Mouse (Mus musculus) embryonic facial prominence, embryonic 11.5 days (tissue): ENCODE data around the gene Fastk. TPM values are rescaled to one million over a fixed set of nuclear protein-coding genes. Genes with fewer than 3 reads are reported as not detected.

Source experiments
- ATAC-seq: fragments of 200-750 bp; cut with Nextera tagmentation; replicated peaks from 2 replicates; pipeline ENCODE4 v1.8.0; 2017; ENCODE audit warnings: low read depth; ENCODE audit not compliant: insufficient number of reproducible peaks, low FRiP score, low TSS enrichment
- DNase-seq: peaks from one replicate; pipeline ENCODE4 v3.0.0-alpha.2; 2015; ENCODE audit warnings: low spot score
- H3K27ac ChIP-seq: fragments of 300-500 bp; sonication (generic); replicated peaks from 2 replicates; pipeline ENCODE4 v1.5.1; 2014; ENCODE audit warnings: mild to moderate bottlenecking, low read depth, low read length, control low read depth
- H3K27me3 ChIP-seq: fragments of 300-500 bp; sonication (generic); 2 replicates; pipeline ENCODE4 v1.6.1; 2014; ENCODE audit warnings: mild to moderate bottlenecking, low read length, moderate library complexity, mixed read lengths; ENCODE audit not compliant: control insufficient read depth, insufficient read depth
- H3K36me3 ChIP-seq: fragments of 300-500 bp; sonication (generic); replicated peaks from 2 replicates; pipeline ENCODE4 v1.6.1; 2014; ENCODE audit warnings: low read depth, mild to moderate bottlenecking, low read length, moderate library complexity, mixed read lengths; ENCODE audit not compliant: control insufficient read depth, insufficient read depth
- H3K4me1 ChIP-seq: fragments of 300-500 bp; sonication (generic); 2 replicates; pipeline ENCODE4 v1.6.1; 2014; ENCODE audit warnings: low read length, mixed read lengths; ENCODE audit not compliant: control insufficient read depth, insufficient read depth
- H3K4me2 ChIP-seq: fragments of 300-500 bp; sonication (generic); 2 replicates; pipeline ENCODE4 v1.6.1; 2014; ENCODE audit warnings: low read depth, mild to moderate bottlenecking, control low read depth, low read length, moderate library complexity
- H3K4me3 ChIP-seq: fragments of 300-500 bp; sonication (generic); 2 replicates; pipeline ENCODE4 v1.5.1; 2014; ENCODE audit warnings: low read depth, low read length, control low read depth
- H3K9ac ChIP-seq: fragments of 300-500 bp; sonication (generic); replicated peaks from 2 replicates; pipeline ENCODE4 v1.6.1; 2014; ENCODE audit warnings: mild to moderate bottlenecking, control low read depth, low read length
- H3K9me3 ChIP-seq: fragments of 300-500 bp; sonication (generic); replicated peaks from 2 replicates; pipeline ENCODE4 v1.6.1; 2016; ENCODE audit warnings: mild to moderate bottlenecking, low read length, inconsistent platforms, mixed read lengths; ENCODE audit not compliant: control insufficient read depth
- WGBS: fragments of 180-500 bp; shearing (Covaris S2); extraction: QIAGEN DNeasy Blood & Tissue Kit; methylation state at CpG from one replicate; pipeline ENCODE4 v1.1.7; 2014; 5-methylcytosine and 5-hydroxymethylcytosine counted together
- polyA plus RNA-seq: library from polyadenylated mRNA; unstranded; fragments of >200 nt; fragmentation: Nextera tagmentation; extraction: Ambion mirVana; gene quantifications from 2 replicates; pipeline ENCODE4 v1.2.1, GENCODE M21; 2014

Fastk gene
- polyA plus RNA-seq, 1 experiment from 2014 or later: 77.8 TPM

- ATAC-seq: peak; percentile 31; the same call in 1 of the 2 replicates
- no peaks in the 10 kb centered on the region for H3K27me3 ChIP-seq
- 83% methylated on average over 13 of the region's 13 CpGs for WGBS
- H3K9me3 ChIP-seq: no peaks in the 10 kb centered on the region
- H3K4me2 ChIP-seq: no peak overlapping the region
- H3K4me1 ChIP-seq: no peaks in the 10 kb centered on the region
- no peaks in the 10 kb centered on the region; the same call in 1 of the 2 replicates for H3K36me3 ChIP-seq
- no peak overlapping the region for H3K9ac ChIP-seq
- DNase-seq: no peak
- H3K27ac ChIP-seq: no peak overlapping the region
- no peak overlapping the region for H3K4me3 ChIP-seq
Observed at GRCm38 (mm10) chr5:24413938-24414337, 31.1 kb downstream of the Fastk start.

- Histone ChIP-seq H3K4me3 (no peak within 1 kb of the TSS), H3K4me2 (no peak within 1 kb of the TSS)
- ATAC-seq: no peak
Observed at GRCm38 (mm10) chr5:24413042-24413693, 31.9 kb downstream of the Fastk start, which contains the start of gene Asic3. TSS of gene Asic3 (plus strand) at chr5:24413392.

GRCm38 (mm10) chr5:24412063-24412462 lies 33.0 kb downstream of the Fastk start:
- Histone ChIP-seq H3K27me3 (no peaks in the 10 kb centered on the region), H3K4me3 (no peak overlapping the region), H3K4me2 (no peak overlapping the region), H3K36me3 (no peaks in the 10 kb centered on the region), H3K9ac (no peak overlapping the region), H3K9me3 (no peaks in the 10 kb centered on the region), H3K4me1 (no peaks in the 10 kb centered on the region), H3K27ac (no peak overlapping the region)
- DNase-seq (no peak), ATAC-seq (no peak)
- 86% methylated on average over 2 of the region's 2 CpGs for WGBS

More at GRCm38 (mm10) chr5:24413042-24413693, 31.9 kb downstream of the Fastk start, which contains the start of gene Asic3:
- Histone ChIP-seq H3K9ac (peak within 1 kb of the TSS; percentile 10; the same call in 1 of the 2 replicates), H3K27me3 (no peaks in the 10 kb centered on the region), H3K4me1 (no peaks in the 10 kb centered on the region), H3K9me3 (no peaks in the 10 kb centered on the region), H3K36me3 (no peaks in the 10 kb centered on the region), H3K27ac (no peak within 1 kb of the TSS)
- peak; percentile 35 for DNase-seq
- WGBS: 38% methylated on average over 11 of the region's 11 CpGs

- H3K4me1 ChIP-seq: no peaks in the 10 kb centered on the region
- H3K36me3 ChIP-seq: no peaks in the 10 kb centered on the region
- H3K9ac ChIP-seq: no peak overlapping the region
- no peak overlapping the region for H3K4me3 ChIP-seq
- ATAC-seq (no peak), DNase-seq (no peak)
- 75% methylated on average over 2 of the region's 2 CpGs for WGBS
- no peak overlapping the region for H3K27ac ChIP-seq
- H3K9me3 ChIP-seq: no peaks in the 10 kb centered on the region
- H3K4me2 ChIP-seq: no peak overlapping the region
- H3K27me3 ChIP-seq: no peaks in the 10 kb centered on the region
Observed at GRCm38 (mm10) chr5:24409466-24409865, 35.6 kb downstream of the Fastk start.

GRCm38 (mm10) chr5:24408651-24409050 lies 36.4 kb downstream of the Fastk start:
- Histone ChIP-seq H3K27ac (no peak overlapping the region), H3K4me2 (no peak overlapping the region), H3K36me3 (no peaks in the 10 kb centered on the region), H3K27me3 (no peaks in the 10 kb centered on the region), H3K4me3 (no peak overlapping the region), H3K9me3 (no peaks in the 10 kb centered on the region), H3K9ac (no peak overlapping the region), H3K4me1 (no peaks in the 10 kb centered on the region)
- ATAC-seq: no peak
- DNase-seq: no peak
- WGBS: 95% methylated on average over 13 of the region's 13 CpGs

GRCm38 (mm10) chr5:24405389-24405876 lies 39.7 kb downstream of the Fastk start:
- 66% methylated on average over 3 of the region's 3 CpGs for WGBS
- Histone ChIP-seq H3K27me3 (no peaks in the 10 kb centered on the region), H3K4me3 (no peak overlapping the region), H3K27ac (no peak overlapping the region), H3K4me2 (no peak overlapping the region), H3K36me3 (no peaks in the 10 kb centered on the region), H3K9ac (no peak overlapping the region), H3K9me3 (no peaks in the 10 kb centered on the region), H3K4me1 (no peaks in the 10 kb centered on the region)
- ATAC-seq: no peak
- no peak for DNase-seq

- Histone ChIP-seq H3K9ac (no peak overlapping the region), H3K36me3 (no peaks in the 10 kb centered on the region), H3K4me2 (no peak overlapping the region), H3K4me1 (no peaks in the 10 kb centered on the region; the same call in 1 of the 2 replicates), H3K27ac (no peak overlapping the region), H3K4me3 (no peak overlapping the region), H3K9me3 (no peaks in the 10 kb centered on the region), H3K27me3 (no peaks in the 10 kb centered on the region)
- 81% methylated on average over 6 of the region's 6 CpGs for WGBS
- DNase-seq (no peak), ATAC-seq (no peak)
Observed at GRCm38 (mm10) chr5:24404594-24405360, 40.3 kb downstream of the Fastk start.

GRCm38 (mm10) chr5:24401969-24402368 lies 43.1 kb downstream of the Fastk start:
- ATAC-seq: no peak
- Histone ChIP-seq H3K4me1 (no peaks in the 10 kb centered on the region; the same call in 1 of the 2 replicates), H3K9me3 (no peaks in the 10 kb centered on the region), H3K4me2 (no peak overlapping the region), H3K27ac (no peak overlapping the region), H3K4me3 (no peak overlapping the region), H3K27me3 (no peaks in the 10 kb centered on the region), H3K36me3 (no peaks in the 10 kb centered on the region), H3K9ac (no peak overlapping the region)
- 85% methylated on average over 9 of the region's 9 CpGs for WGBS
- DNase-seq: no peak
